Mouse (Mus musculus) olfactory bulb, adult 2 months (tissue): ENCODE results near the gene Chst8.

Experiments used
- CTCF ChIP-seq: fragments of 200-500 bp; IDR thresholded peaks from 2 replicates; pipeline ENCODE4 v1.5.1; 2012; ENCODE audit warnings: low read depth, mild to moderate bottlenecking, low read length, moderate library complexity; ENCODE audit not compliant: insufficient read depth
- POLR2A ChIP-seq: fragments of 200-500 bp; IDR thresholded peaks from 2 replicates; pipeline ENCODE4 v1.6.1; 2012; ENCODE audit warnings: mild to moderate bottlenecking, low read depth, low read length, moderate library complexity; ENCODE audit not compliant: insufficient read depth

DNA sequence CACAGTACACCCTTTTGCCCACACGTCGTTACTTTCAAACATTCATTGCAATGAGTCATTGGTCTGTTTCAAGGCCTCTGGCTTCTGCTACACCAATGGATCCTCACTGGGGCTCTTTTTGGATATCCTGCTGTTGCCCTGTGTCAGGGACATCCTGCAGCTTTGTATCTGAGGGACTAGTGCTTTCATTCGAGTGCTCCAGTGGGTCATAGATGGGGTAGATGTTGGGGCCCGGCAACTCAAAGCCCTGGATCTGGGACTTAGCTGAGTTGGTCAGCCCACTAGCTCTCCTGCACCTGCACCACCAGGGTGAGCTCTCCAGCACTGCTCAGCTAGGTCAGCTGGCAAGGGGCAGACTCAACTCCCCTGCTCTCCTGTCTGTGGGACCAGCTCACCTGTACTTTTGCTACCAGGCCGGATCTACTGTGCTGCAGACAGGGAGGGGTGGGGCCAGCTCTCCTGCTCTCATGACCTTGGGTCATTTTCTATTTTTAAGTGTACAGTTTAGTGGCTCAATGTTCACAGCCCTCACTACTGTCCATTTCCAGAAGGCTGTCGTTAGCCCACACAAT is 42.4 kb upstream of the Chst8 start:
- no peak for TF ChIP-seq CTCF
- no peak for TF ChIP-seq POLR2A
